Mouse (Mus musculus): Measurements from ENCODE around the gene Tcp10b. TPM values are rescaled to one million over a fixed set of nuclear protein-coding genes. Genes with fewer than 3 reads are reported as not detected.
A peak's percentile ranks its signal among the peaks of the same experiment; 100 is the strongest.
"Not testable (repeated sequence)": the region's sequence is repeated elsewhere in the genome, so short reads cannot be mapped to it uniquely, and the experiment has no call there.

The Tcp10b gene
- polyA plus RNA-seq (2021): 0.21 TPM

DNA sequence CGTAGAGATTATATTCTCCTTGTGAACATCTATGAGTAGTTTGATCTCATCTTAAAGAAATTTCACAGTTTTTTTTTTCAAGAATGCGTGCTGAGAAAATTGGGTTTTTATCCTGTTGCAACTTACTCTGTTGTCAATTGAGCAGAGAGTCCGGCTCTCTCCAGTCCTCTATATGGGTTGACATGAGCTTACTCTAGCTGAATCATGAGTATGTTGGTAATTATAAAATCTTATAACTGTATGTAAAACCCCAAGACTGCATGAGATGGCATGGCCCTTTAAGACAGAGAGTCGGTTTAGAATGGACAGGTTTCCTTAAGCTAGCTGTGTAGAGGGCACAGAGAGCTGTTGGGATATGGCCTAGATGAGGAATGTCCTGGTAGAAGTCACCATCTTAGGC is at the start of gene Tcp10b:
TSS of gene Tcp10b (plus strand) at position 301 of the 400 bp plus-strand sequence.
- POLR2A ChIA-PET; in situ Hi-C loops (cut with MboI; ENCODE audit: low pct_unique_long_range_greater_than_20kb); H3K27me3 ChIP-seq; DNase-seq (ENCODE audit: low read depth, low spot score); CTCF ChIA-PET; ATAC-seq: not testable (repeated sequence)

DNA sequence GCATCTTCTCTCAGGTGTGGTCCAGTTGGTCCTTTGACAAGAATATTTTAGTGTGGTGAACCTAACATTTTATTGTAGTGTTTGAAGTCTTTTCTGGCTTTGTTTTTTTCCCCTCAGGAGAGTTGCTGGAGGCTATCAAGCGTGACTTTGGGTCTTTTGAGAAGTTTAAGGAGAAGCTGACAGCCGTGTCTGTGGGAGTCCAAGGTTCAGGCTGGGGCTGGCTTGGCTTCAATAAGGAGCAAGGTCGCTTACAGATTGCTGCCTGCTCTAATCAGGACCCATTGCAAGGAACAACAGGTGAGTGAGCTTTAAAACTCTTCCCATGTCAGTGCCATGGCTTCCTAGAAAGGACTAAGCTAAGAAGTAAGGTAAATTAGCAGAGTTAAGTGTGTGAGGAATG is 47.6 kb upstream of the Tcp10b start:
- POLR2A ChIA-PET: no interaction called here
- no peak for DNase-seq (ENCODE audit: low read depth, low spot score)
- TF ChIP-seq CTCF (IDR thresholded peaks at IDR 0.05): no peak
- no peak for ATAC-seq
- no peaks in the 10 kb centered on the region for H3K27me3 ChIP-seq
- CTCF ChIA-PET: no interaction called here
- in situ Hi-C loops (cut with MboI; ENCODE audit: low pct_unique_long_range_greater_than_20kb): no loop called here

DNA sequence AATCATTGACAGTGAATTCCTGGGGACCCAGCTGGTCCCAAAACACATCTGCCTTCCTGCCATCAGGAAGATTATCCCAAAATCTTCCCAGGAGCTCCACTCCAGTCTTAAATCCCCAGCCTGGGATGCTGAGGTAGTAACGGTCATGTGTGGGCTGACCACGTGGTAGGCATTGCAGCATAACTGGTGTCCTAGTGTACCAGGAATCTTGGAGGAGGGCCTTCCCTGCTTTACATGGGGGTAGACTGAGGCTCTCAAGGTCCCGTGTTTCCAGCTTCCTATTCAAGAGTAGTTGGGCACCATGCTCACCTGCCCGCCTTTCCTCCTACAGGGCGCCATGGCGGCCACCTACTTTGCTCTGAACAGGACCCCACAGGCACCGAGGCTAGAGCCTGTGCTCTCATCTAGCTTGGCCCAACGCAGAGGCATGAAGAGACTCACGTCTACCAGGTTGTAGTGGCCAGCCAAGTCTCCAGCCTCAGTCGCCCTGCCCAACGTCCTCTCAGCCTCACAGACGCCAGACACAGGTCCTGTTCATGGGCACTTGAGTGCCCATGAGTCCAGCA is 24.2 kb upstream of the Tcp10b start:
- CTCF ChIA-PET; ATAC-seq; DNase-seq (ENCODE audit: low read depth, low spot score); POLR2A ChIA-PET; H3K27me3 ChIP-seq; in situ Hi-C loops (cut with MboI; ENCODE audit: low pct_unique_long_range_greater_than_20kb): not testable (repeated sequence)

DNA sequence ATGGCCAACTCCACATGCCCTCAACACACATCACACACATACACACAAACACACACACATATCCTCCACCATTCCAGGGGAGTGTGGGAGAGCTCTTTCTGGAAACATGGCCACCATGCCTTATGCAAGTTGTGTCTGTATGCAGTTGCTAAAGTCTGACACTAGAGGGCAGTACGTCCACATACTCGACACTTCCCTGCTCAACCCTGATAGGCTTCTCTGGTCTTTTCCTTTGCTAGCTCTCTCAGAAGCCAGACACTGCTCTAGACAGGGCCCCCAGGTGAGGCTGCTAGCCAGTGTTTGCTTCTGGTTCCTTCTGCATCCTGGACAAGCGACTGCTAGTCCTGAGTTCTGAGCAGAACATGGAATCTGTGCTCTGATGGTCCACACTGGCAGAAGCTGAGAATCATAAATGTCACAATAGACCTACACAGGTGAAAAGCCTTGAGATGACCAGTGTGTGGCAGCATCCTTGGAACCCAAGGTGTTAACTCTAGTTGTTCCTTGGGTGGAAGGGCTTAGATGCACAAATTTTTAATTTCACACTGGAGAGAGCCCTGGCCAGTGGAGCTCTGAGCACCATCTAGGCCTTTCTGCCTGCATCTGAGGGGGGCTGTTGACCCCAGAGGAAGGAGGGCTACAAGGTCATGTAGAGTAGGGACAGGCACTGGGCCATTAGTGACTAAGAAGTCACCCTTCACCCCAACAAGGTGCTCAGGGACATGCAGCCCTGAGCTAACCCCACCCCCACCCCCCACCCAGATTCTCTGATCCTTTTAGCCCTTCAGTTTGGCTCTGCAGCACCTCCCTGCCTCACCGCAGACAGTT is 16.8 kb upstream of the Tcp10b start:
- ATAC-seq (peak; percentile 83), DNase-seq (ENCODE audit: low read depth, low spot score) (peak; percentile 3)
- H3K27me3 ChIP-seq; CTCF ChIA-PET; POLR2A ChIA-PET; in situ Hi-C loops (cut with MboI; ENCODE audit: low pct_unique_long_range_greater_than_20kb): not testable (repeated sequence)
- peak; percentile 52 for TF ChIP-seq CTCF (IDR thresholded peaks at IDR 0.05)

DNA sequence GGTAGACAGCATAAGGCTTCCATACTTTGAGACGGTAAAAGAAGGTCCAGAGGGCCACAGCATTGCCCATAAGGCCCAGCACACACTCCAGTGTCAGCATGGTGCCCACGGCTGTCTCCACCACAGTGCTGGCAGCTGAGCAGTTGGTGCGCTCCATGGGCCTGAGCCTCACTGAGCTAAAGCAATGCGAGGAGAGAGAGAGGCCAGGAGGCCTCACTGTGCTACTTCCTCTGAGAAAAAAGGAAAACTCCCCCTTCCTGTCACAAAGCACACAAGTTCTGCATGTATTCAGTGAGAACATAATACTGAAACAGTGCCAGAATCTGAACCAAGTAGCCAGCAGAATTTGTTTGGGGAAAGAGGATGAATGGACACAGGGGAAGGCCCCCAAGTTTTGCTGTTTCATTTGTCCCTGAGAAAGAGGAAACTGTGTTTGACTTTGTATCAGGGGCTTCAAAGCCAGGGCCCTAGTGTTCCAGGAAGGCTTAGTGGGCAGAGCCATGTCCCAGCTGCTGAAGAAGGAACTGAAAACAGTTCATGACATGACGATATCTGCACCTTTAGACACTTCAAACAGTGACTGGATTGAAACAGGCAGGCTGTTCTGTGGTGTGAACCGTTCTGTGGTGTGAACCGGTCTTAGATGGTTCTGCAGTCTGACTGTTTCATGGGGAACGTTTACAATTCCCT is 8.6 kb upstream of the Tcp10b start, which contains the start of gene Gpr31b:
TSS of gene Gpr31b (minus strand) at position 173 of the 690 bp plus-strand sequence.
- POLR2A ChIA-PET; DNase-seq (ENCODE audit: low read depth, low spot score); CTCF ChIA-PET; H3K27me3 ChIP-seq; ATAC-seq; in situ Hi-C loops (cut with MboI; ENCODE audit: low pct_unique_long_range_greater_than_20kb): not testable (repeated sequence)

DNA sequence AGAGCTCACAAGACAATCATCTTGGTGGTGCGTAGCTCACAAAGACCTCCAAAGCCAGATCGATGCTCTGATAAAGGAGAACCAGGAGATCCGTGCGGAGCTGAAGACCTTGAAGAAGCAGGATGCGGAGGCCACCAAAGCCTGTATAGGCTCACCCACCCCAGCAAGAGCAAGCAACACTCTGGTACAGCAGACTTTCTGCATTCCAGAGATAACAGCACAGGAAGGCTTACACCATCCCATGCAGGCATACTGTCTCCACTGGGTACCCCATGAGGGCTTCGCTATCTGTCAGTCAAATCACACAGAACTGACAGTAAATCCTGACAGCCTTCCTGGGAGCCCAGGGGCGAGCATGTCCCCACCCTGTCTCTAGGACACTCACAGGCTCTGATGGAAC is 2.0 kb downstream of the Tcp10b start:
- DNase-seq (ENCODE audit: low read depth, low spot score); H3K27me3 ChIP-seq; CTCF ChIA-PET; POLR2A ChIA-PET; in situ Hi-C loops (cut with MboI; ENCODE audit: low pct_unique_long_range_greater_than_20kb); ATAC-seq: not testable (repeated sequence)

DNA sequence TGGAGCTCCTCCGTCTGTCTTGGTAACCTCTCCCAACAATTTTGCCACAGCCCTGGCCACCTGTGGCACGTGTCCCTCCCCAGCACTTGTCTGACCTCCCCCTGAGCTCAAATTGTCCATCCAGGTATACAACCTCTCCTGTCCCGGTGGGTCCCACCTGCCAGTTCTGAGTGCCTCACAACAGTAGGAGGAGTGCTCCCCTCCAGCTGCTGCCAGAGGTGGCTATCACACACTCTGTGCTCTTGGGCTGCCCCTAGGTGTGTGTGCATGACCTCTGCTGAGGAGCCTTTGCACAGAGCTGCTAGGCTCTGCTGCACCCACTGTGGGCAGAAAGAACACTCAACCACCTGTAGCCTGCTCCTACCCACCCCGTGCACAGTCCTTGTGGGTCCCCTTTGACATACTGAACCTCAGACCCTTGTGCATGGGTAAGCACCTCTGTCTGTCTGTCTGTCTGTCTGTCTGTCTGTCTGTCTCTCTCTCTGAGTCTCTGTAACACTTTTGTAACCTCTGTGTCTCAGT is 7.0 kb downstream of the Tcp10b start:
- in situ Hi-C loops (cut with MboI; ENCODE audit: low pct_unique_long_range_greater_than_20kb); POLR2A ChIA-PET; ATAC-seq; H3K27me3 ChIP-seq; CTCF ChIA-PET; DNase-seq (ENCODE audit: low read depth, low spot score): not testable (repeated sequence)

DNA sequence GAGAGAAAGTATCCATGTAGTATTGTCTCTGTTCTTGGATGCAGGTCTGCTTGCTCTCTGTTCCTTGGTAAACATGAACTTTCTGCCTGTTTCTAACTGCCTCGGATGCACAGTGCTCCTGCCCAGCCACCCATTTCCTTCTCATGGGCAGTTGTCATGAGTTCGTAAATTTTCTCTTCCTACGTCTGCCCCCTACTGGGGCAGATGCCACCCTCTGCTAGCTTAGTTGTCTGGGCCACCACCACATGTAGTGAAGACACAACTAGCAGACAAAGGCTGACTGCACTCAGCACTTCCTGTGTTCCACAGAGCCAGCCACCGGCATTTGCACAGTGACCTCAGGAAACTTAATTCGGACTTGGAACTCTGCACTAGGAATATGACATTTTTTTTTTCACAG is 8.3 kb downstream of the Tcp10b start:
- POLR2A ChIA-PET; DNase-seq (ENCODE audit: low read depth, low spot score); H3K27me3 ChIP-seq; ATAC-seq; CTCF ChIA-PET; in situ Hi-C loops (cut with MboI; ENCODE audit: low pct_unique_long_range_greater_than_20kb): not testable (repeated sequence)

DNA sequence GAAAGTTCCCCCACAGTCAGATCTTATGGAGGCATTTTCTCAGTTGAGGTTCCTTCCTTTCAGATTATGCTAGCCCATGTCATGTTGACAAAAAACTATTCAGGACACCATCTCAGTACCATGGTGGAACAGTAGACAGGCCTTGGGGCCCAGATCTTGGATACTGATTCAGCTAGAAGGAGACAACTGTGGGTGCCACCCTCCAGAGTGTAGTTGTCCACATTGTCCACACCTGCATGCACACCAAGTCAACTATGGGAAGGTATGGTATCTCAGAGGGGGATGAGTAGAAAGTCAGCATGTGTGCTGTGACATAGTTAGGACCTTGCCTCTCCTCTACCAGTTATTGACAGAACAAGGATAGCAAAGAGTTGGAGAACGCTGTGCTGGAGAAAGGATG is 30.6 kb downstream of the Tcp10b start:
- ATAC-seq; POLR2A ChIA-PET; H3K27me3 ChIP-seq; DNase-seq (ENCODE audit: low read depth, low spot score); CTCF ChIA-PET; in situ Hi-C loops (cut with MboI; ENCODE audit: low pct_unique_long_range_greater_than_20kb): not testable (repeated sequence)

DNA sequence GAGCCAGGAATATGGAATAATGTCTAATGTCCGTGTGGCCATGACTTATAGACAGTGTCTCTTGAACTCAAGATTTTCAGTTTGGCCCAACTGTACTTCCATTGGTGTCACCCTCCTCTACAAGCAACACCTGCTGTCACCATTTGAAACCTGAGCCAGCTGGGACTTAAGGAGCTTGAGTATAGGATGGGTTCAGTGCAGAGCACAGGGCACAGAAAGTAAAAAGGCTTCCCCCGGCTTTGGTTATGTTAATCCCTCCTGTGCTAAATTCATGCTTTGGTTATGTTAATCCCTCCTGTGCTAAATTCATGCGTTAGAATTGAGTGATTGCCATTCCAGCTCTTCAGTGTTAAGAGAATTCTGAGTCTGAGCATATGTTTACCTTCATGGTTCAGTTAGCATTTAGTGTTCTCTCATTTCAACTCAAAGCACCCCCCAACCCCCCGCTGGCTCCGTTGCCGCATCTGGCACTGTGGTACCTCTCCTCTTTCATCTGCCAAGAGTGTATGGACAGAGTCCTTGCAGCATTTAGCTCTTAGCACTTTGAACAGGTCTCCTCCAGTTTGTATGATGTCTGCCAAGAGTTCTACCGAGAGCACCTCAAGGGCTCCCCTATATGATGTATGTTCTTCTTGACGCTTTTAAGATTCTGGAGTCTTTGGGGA is 31.3 kb downstream of the Tcp10b start:
- in situ Hi-C loops (cut with MboI; ENCODE audit: low pct_unique_long_range_greater_than_20kb); DNase-seq (ENCODE audit: low read depth, low spot score); CTCF ChIA-PET; ATAC-seq; H3K27me3 ChIP-seq; POLR2A ChIA-PET: not testable (repeated sequence)

DNA sequence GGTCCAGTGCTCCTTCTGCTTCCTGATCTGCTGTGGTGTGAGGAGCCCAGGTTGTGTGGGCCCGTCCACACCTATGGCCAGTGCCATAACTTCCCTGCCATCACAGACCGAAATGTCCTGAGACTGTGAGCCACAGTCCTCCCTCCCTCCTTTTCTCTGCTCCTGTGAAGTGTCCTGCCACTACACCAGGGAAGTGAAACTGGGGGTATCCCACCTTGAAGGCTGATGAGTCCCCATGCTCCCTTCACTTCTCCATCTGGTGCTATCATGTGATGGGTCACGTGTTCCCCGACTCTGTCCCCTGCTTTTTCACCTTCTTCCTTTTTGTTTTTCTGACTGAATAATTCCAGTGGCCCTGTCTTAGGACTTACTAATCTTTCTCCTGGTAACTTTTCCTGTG is 32.1 kb downstream of the Tcp10b start:
- DNase-seq (ENCODE audit: low read depth, low spot score); POLR2A ChIA-PET; CTCF ChIA-PET; ATAC-seq; in situ Hi-C loops (cut with MboI; ENCODE audit: low pct_unique_long_range_greater_than_20kb); H3K27me3 ChIP-seq: not testable (repeated sequence)

DNA sequence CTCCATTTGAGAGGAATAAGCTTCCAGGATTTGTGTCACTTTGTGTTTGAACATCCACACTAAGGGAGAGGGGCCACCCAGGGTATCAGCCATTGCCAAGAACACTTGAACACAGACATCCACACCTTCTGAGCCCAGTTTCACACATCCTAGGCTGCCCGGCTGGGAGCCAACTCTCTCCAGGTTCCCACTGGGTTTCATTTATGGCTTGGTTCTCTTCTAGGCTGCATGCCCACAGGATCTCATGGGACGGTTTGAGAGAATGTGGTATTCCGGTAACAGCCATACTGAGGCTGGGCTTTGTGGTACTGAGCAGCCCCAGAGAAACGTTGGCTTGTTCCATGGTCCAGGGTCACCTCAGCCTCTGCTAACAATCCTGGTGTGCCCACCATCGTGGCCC is 45.7 kb downstream of the Tcp10b start:
- CTCF ChIA-PET; H3K27me3 ChIP-seq; ATAC-seq; POLR2A ChIA-PET; DNase-seq (ENCODE audit: low read depth, low spot score); in situ Hi-C loops (cut with MboI; ENCODE audit: low pct_unique_long_range_greater_than_20kb): not testable (repeated sequence)

DNA sequence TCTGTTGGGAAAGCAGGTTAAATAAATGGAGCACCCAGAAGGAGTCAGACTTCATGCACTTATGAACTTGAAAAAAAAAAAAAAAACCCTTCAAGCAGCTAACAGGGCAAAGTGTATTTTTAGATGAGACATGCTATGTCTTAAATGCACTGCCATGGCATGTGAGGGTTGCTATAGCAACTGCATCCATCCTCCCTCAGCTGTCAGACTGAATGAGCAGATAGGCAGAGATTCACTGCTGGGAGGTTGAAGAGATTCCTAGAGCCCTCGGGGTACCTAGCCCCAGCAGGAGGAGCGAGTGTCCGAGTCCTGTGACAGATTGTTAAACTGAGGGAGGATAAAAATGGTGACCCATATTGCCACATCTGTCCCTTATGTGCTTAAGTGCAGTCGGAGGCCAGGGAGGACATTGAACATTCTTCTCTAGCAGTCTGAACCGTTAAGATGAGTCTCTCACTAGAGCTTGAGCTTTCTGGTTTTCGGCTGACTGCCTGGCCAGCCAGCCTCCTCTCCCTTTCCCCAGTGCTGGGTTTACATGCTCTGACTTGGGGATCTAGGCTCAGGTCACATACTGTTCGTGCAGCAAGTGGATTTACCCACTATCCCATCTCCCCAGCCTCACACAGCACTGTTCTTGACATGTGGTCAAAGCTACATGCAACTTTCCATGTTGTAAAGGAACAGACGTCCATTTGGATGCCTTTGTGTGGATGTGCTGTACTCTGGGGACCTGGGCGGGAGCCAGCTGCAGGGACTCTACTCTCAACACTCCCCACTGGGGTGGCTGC is 51.8 kb downstream of the Tcp10b start:
- DNase-seq (ENCODE audit: low read depth, low spot score); POLR2A ChIA-PET; in situ Hi-C loops (cut with MboI; ENCODE audit: low pct_unique_long_range_greater_than_20kb); H3K27me3 ChIP-seq; CTCF ChIA-PET; ATAC-seq: not testable (repeated sequence)

DNA sequence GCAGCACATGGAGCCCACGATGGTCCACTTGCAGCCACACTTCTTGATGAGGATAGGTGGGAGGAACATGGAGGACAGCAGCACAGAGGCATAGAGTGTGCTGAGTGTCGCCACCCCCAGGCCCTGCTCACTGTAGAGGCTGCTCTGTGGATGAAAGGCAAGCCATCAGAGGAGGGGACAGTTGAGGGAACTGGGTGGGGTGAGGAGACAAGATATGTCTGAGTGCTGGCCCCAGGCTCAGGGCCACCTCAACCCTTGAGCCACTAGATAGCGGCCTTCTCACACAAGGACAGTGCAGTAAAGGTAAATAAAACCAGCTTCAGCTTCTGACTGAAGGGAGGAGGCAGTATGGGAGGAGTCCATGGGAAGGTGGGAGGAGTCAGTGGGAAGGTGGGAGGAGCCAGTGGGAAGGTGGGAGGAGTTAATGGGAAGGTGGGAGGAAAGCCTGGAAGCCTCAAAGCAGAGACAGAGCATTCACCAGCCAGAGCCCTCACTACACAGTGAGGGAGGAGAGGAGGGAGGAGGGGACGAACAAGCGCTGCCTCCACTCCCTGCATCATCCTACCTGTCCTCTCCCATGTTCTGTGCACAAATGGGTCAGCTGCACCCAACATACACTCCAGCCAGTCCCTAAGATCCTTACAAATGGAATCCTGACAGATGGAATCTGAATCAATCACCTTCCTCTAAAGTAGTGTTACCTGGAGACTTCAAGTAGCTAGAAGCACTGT is 62.6 kb downstream of the Tcp10b start:
- DNase-seq (ENCODE audit: low read depth, low spot score); in situ Hi-C loops (cut with MboI; ENCODE audit: low pct_unique_long_range_greater_than_20kb); ATAC-seq; H3K27me3 ChIP-seq; CTCF ChIA-PET; POLR2A ChIA-PET: not testable (repeated sequence)
